Mouse (Mus musculus) MEL (cell line): ENCODE data around the gene Tmc8.

ENCODE experiments used
- CTCF ChIP-seq, 3 experiments: IDR thresholded peaks in 2 of 3; conservative IDR thresholded peaks in 1 of 3; 2 replicates each; pipeline ENCODE4 v1.5.1; 2011 to 2012; ENCODE audit warnings: low read length in 3 of 3, low read depth in 2 of 3, mild to moderate bottlenecking in 2 of 3, improper control_type of control experiment in 1 of 3, inconsistent platforms in 1 of 3, mixed read lengths in 1 of 3, moderate library complexity in 1 of 3; ENCODE audit not compliant: control insufficient read depth in 1 of 3, insufficient read depth in 1 of 3, poor library complexity in 1 of 3, severe bottlenecking in 1 of 3
- E2F4 ChIP-seq: IDR thresholded peaks from 2 replicates; pipeline ENCODE4 v1.6.1; 2011; ENCODE audit warnings: low read depth, low read length, improper control_type of control experiment, borderline replicate concordance
- GATA1 ChIP-seq: IDR thresholded peaks from 2 replicates; pipeline ENCODE4 v1.6.1; 2011; ENCODE audit warnings: low read depth, low read length, improper control_type of control experiment
- KAT2A ChIP-seq: conservative IDR thresholded peaks from 2 replicates; pipeline ENCODE4 v1.6.1; 2012; ENCODE audit warnings: low read depth, low read length, improper control_type of control experiment, inconsistent platforms
- MAFK ChIP-seq: IDR thresholded peaks from 2 replicates; pipeline ENCODE4 v1.6.1; 2011; ENCODE audit warnings: low read depth, mild to moderate bottlenecking, low read length, improper control_type of control experiment, borderline replicate concordance
- MAX ChIP-seq: IDR thresholded peaks from 2 replicates; pipeline ENCODE4 v1.6.1; 2011; ENCODE audit warnings: low read length, improper control_type of control experiment
- MAZ ChIP-seq: IDR thresholded peaks from 2 replicates; pipeline ENCODE4 v1.6.1; 2012; ENCODE audit warnings: low read depth, mild to moderate bottlenecking, inconsistent platforms, low read length, improper control_type of control experiment
- MXI1 ChIP-seq: IDR thresholded peaks from 2 replicates; pipeline ENCODE4 v1.6.1; 2011; ENCODE audit warnings: mild to moderate bottlenecking, low read depth, low read length, improper control_type of control experiment
- NRF1 ChIP-seq: IDR thresholded peaks from 2 replicates; pipeline ENCODE4 v1.6.1; 2014; ENCODE audit warnings: low read depth, mild to moderate bottlenecking, inconsistent platforms, low read length, improper control_type of control experiment, moderate library complexity; ENCODE audit not compliant: poor library complexity, insufficient read depth, severe bottlenecking
- POLR2A ChIP-seq, 2 experiments: IDR thresholded peaks; 2 replicates each; pipeline ENCODE4 v1.6.1; 2011 to 2012; ENCODE audit warnings: low read length in 2 of 2, mild to moderate bottlenecking in 2 of 2, control low read depth in 1 of 2, improper control_type of control experiment in 1 of 2, low read depth in 1 of 2, moderate library complexity in 1 of 2; ENCODE audit not compliant: control insufficient read depth in 1 of 2, insufficient read depth in 1 of 2, poor library complexity in 1 of 2
- SIN3A ChIP-seq: IDR thresholded peaks from 2 replicates; pipeline ENCODE4 v1.6.1; 2012; ENCODE audit warnings: low read length, improper control_type of control experiment, inconsistent platforms
- ZC3H11A ChIP-seq: IDR thresholded peaks from 2 replicates; pipeline ENCODE4 v1.6.1; 2012; ENCODE audit warnings: low read depth, mild to moderate bottlenecking, inconsistent platforms, low read length, improper control_type of control experiment
- ZMIZ1 ChIP-seq: IDR thresholded peaks from 2 replicates; pipeline ENCODE4 v1.6.1; 2012; ENCODE audit warnings: low read depth, mild to moderate bottlenecking, inconsistent platforms, low read length, improper control_type of control experiment, moderate library complexity

DNA sequence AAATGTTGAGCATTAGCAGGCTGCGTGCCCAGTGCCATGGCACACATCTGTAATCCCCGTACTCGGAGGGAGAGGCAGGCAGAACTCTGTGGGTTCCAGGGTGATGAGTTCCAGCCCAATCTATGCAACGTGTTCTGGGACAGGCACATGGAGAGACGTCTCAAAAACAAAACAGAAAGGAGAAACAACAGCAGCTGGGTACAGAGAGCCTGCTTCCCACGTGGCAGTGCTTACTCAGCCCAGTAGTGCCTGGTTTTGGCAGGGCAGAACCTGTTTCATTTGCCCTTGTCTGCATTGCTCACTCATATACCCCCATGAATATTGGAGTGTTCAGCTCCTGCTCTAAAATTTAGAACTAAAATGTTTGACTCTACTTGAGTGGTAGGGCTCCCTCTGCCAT, 30.3 kb upstream of the Tmc8 start:
- TF ChIP-seq MAX: no peak
- TF ChIP-seq CTCF (IDR thresholded peaks at IDR 0.05 in 2 of 3, conservative IDR thresholded peaks at IDR 0.05 in 1 of 3; ENCODE audit: control insufficient read depth in 1 of 3, insufficient read depth in 1 of 3, low read depth in 2 of 3, low read length in 3 of 3, poor library complexity in 1 of 3, severe bottlenecking in 1 of 3): no peak
- no peak for TF ChIP-seq MAZ
- no peak for TF ChIP-seq SIN3A
- TF ChIP-seq ZC3H11A: no peak
- no peak for TF ChIP-seq ZMIZ1
- TF ChIP-seq NRF1: no peak
- TF ChIP-seq POLR2A (IDR thresholded peaks at IDR 0.05; ENCODE audit: control insufficient read depth in 1 of 2, insufficient read depth in 1 of 2, low read depth in 1 of 2, low read length in 2 of 2, poor library complexity in 1 of 2): no peak
- TF ChIP-seq KAT2A: no peak
- no peak for TF ChIP-seq MAFK
- TF ChIP-seq E2F4: no peak
- no peak for TF ChIP-seq MXI1
- no peak for TF ChIP-seq GATA1
